Mouse (Mus musculus) liver, embryonic 14.5 days (tissue): ENCODE measurements around the gene Lnpep. TPM values are rescaled to one million over a fixed set of nuclear protein-coding genes. Genes with fewer than 3 reads are reported as not detected.
A peak's percentile ranks its signal among the peaks of the same experiment; 100 is the strongest.

Experiments
- ATAC-seq: fragments of 200-750 bp; cut with Nextera tagmentation; 2 replicates; pipeline ENCODE4 v1.8.0; 2017; ENCODE audit warnings: moderate number of reproducible peaks, mild to moderate bottlenecking, moderate library complexity; ENCODE audit not compliant: insufficient read depth
- DNase-seq, 3 experiments: peaks; one replicate each; pipeline ENCODE4 v3.0.0-alpha.2; 2012 to 2013; ENCODE audit warnings: low read depth in 3 of 3, low spot score in 3 of 3
- H3K27ac ChIP-seq: fragments of 300-500 bp; sonication (generic); 2 replicates; pipeline ENCODE4 v1.5.1; 2014; ENCODE audit warnings: moderate library complexity, mild to moderate bottlenecking, control low read depth, inconsistent platforms
- H3K27me3 ChIP-seq: fragments of 300-500 bp; sonication (generic); 2 replicates; pipeline ENCODE4 v1.6.1; 2014; ENCODE audit warnings: mild to moderate bottlenecking, low read length, moderate library complexity; ENCODE audit not compliant: control insufficient read depth, insufficient read depth
- H3K36me3 ChIP-seq: fragments of 300-500 bp; sonication (generic); replicated peaks from 2 replicates; pipeline ENCODE4 v1.6.1; 2014; ENCODE audit warnings: low read depth; ENCODE audit not compliant: control insufficient read depth, insufficient read depth
- H3K4me1 ChIP-seq, 2 experiments: fragments of 200-500 bp in 1 of 2; fragments of 300-500 bp in 1 of 2; sonication (generic) in 1 of 2; replicated peaks; 2 replicates each; pipeline ENCODE4 v1.6.1; 2012 to 2014; ENCODE audit warnings: antibody characterized with exemption in 1 of 2, inconsistent platforms in 1 of 2, low read length in 1 of 2; ENCODE audit not compliant: control insufficient read depth in 2 of 2, insufficient read depth in 2 of 2
- H3K4me2 ChIP-seq: fragments of 300-500 bp; sonication (generic); 2 replicates; pipeline ENCODE4 v1.6.1; 2014; ENCODE audit warnings: low read depth, mild to moderate bottlenecking, control low read depth, moderate library complexity
- H3K4me3 ChIP-seq, 2 experiments: fragments of 200-500 bp in 1 of 2; fragments of 300-500 bp in 1 of 2; sonication (generic) in 1 of 2; 2 replicates each; pipeline ENCODE4 v1.5.1; 2012 to 2014; ENCODE audit warnings: low read depth in 2 of 2, low read length in 2 of 2, mild to moderate bottlenecking in 2 of 2, control low read depth in 1 of 2, inconsistent platforms in 1 of 2, moderate library complexity in 1 of 2; ENCODE audit not compliant: insufficient read depth in 1 of 2
- H3K9ac ChIP-seq: fragments of 300-500 bp; sonication (generic); replicated peaks from 2 replicates; pipeline ENCODE4 v1.6.1; 2014; ENCODE audit warnings: mild to moderate bottlenecking, control low read depth, moderate library complexity
- H3K9me3 ChIP-seq: fragments of 300-500 bp; sonication (generic); 2 replicates; pipeline ENCODE4 v1.6.1; 2016; ENCODE audit warnings: low read length, mixed read lengths; ENCODE audit not compliant: control insufficient read depth
- CTCF ChIP-seq: IDR thresholded peaks from 2 replicates; pipeline ENCODE4 v1.5.1; 2016; ENCODE audit warnings: antibody characterized with exemption, low read depth, control low read depth
- EP300 ChIP-seq: IDR thresholded peaks from 2 replicates; pipeline ENCODE4 v1.6.1; 2016; ENCODE audit warnings: antibody characterized with exemption, low read depth
- WGBS: fragments of 180-500 bp; shearing (Covaris S2); extraction: QIAGEN DNeasy Blood & Tissue Kit; methylation state at CpG from one replicate; pipeline ENCODE4 v1.1.7; 2014; ENCODE audit not compliant: insufficient replicate concordance; 5-methylcytosine and 5-hydroxymethylcytosine counted together
- polyA plus RNA-seq, 2 experiments: library from polyadenylated mRNA; depleted of rRNA in 1 of 2; stranded (reverse) in 1 of 2; unstranded in 1 of 2; fragments of >200 nt; fragmentation: Nextera tagmentation in 1 of 2; extraction: Ambion mirVana in 1 of 2; gene quantifications; 2 replicates each; pipeline versions ENCODE4 v1.2.1 to v1.2.3; 2012 to 2014

Lnpep gene
- polyA plus RNA-seq, 2 experiments, result 2.1 to 3.5 TPM

DNA sequence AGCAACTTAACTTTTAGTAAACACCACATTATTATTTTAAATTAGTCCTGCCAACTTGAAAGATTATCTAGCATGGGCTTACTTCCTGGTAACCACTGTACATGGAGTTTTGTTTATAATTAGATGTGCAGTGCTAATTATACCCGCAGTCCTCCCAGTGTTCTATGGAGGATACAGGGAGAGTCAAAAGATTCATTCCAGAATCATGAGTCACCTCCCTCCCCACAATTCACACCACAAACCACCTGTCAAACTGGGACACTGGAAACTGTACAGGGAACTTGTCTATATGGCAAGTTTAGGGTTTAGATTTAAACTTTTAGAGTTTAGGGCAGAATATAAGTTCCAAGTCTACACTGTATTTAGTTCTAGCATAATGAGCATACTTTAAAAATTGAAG lies 31.9 kb downstream of the Lnpep start:
- no peak overlapping the region for H3K4me2 ChIP-seq
- no peaks in the 10 kb centered on the region for H3K9me3 ChIP-seq
- no peaks in the 10 kb centered on the region for H3K27me3 ChIP-seq
- no peak overlapping the region for H3K9ac ChIP-seq
- no peak for TF ChIP-seq EP300
- TF ChIP-seq CTCF, result no peak
- H3K4me1 ChIP-seq, result peaks cover 0 to 7% of the 10 kb centered on the region in 2 experiments; a peak in 2 of 4 replicates
- H3K36me3 ChIP-seq, result no peaks in the 10 kb centered on the region
- H3K4me3 ChIP-seq, result no peak overlapping the region
- 66% methylated on average over 1 of the region's 1 CpGs for WGBS
- DNase-seq (no peak), ATAC-seq (no peak)
- no peak overlapping the region for H3K27ac ChIP-seq

DNA sequence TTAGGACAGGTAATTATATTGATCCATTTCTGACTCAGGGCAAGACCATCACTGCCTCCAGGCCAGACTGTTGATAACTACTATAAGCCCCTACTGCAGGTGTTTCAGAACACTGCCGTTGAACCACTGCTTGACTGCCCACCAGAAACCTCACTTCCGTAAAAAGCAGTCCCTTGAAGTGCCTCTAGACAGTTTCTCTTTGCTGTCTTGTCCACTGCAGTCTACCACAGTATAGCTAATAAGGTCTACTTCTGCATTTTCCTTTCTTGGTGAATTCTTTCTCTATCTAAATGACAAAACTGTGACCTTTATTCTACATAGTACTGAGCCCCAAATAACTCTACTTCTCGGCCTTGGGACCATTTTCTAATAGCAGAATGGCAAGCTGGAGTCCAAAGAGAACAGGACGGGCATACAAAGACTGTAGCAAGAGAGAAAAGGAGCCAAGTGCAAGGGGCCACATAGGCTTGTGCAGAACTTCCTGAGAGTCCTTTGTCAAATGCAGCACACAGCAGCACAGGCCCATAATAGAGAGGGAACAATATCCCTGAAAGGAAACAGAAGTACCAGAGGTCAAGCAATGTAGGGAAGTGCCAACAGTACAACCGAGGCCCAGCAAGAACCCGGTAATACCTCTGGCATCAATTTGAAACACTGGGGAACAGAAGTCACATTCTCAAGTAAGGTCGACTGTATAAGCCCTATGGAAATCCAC lies 37.4 kb downstream of the Lnpep start:
- Histone ChIP-seq H3K4me1 (peaks cover 0 to 9% of the 10 kb centered on the region in 2 experiments), H3K27ac (no peak overlapping the region), H3K4me2 (no peak overlapping the region; the same call in 1 of the 2 replicates), H3K36me3 (no peaks in the 10 kb centered on the region), H3K9me3 (no peaks in the 10 kb centered on the region), H3K4me3 (no peak overlapping the region), H3K27me3 (no peaks in the 10 kb centered on the region), H3K9ac (no peak overlapping the region)
- WGBS, result 24% methylated on average over 7 of the region's 7 CpGs
- peak; percentile 41; the same call in 1 of the 2 replicates for ATAC-seq
- no peak for DNase-seq
- TF ChIP-seq CTCF, result no peak
- TF ChIP-seq EP300, result no peak

DNA sequence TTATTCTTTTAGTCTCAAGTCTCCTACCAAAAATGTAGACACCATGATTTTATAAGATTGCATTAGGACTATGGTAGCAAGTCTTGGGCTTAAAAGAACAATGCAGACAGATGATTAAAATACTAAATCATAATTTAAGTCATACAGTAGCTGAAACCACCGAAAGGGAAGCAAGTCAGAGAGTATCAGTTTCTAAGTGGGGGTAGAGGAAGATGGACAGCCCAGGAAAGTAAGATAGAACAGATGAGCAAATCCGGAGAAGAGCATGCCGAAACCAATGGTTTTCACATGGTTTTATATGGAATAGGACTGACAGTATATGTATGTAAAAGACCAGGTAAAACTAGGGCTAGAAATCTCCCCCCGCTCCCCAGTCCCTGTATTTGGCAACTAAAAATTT lies 39.7 kb downstream of the Lnpep start:
- 57% methylated on average over 4 of the region's 4 CpGs for WGBS
- no peak overlapping the region for H3K4me2 ChIP-seq
- no peak for DNase-seq
- H3K9ac ChIP-seq, result no peak overlapping the region
- TF ChIP-seq CTCF (no peak), EP300 (no peak)
- no peak overlapping the region for H3K4me3 ChIP-seq
- no peak overlapping the region for H3K27ac ChIP-seq
- no peaks in the 10 kb centered on the region for H3K36me3 ChIP-seq
- peaks cover 0 to 11% of the 10 kb centered on the region in 2 experiments for H3K4me1 ChIP-seq
- no peaks in the 10 kb centered on the region for H3K9me3 ChIP-seq
- H3K27me3 ChIP-seq, result no peaks in the 10 kb centered on the region
- ATAC-seq, result no peak

DNA sequence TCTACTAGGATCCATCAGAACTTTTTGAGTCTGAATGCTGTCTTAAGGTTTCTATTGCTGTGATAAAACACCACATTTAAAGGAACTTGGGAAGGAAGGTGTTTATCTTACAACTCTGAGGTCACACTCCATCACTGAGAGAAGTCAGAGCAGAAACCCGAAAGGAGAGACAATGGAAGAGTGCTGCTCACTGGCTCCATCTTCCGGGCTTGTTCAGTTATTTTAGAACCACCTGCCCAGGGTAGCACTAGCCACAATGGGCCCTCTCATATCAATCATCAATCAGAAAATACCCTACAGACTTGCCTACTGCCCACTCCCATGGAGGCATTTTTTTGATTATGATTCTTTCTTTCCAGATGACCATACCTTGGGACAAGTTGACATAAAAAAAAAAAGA lies 41.0 kb downstream of the Lnpep start:
- no peak for DNase-seq
- H3K4me2 ChIP-seq, result no peak overlapping the region
- no peaks in the 10 kb centered on the region for H3K27me3 ChIP-seq
- H3K36me3 ChIP-seq, result no peaks in the 10 kb centered on the region
- H3K27ac ChIP-seq, result no peak overlapping the region
- TF ChIP-seq EP300 (no peak), CTCF (peak; percentile 35; the same call in 1 of the 2 replicates)
- H3K4me3 ChIP-seq, result no peak overlapping the region
- no peak for ATAC-seq
- no peak overlapping the region for H3K9ac ChIP-seq
- 41% methylated on average over 2 of the region's 2 CpGs for WGBS
- no peaks in the 10 kb centered on the region for H3K9me3 ChIP-seq
- peaks cover 0 to 11% of the 10 kb centered on the region in 2 experiments for H3K4me1 ChIP-seq

- ATAC-seq, result no peak
- WGBS, result 46% methylated on average over 3 of the region's 3 CpGs
These were observed 43.6 kb downstream of the Lnpep start for GRCm38 (mm10) chr17:17581234-17581633.

More at GRCm38 (mm10) chr17:17581234-17581633, 43.6 kb downstream of the Lnpep start:
- Histone ChIP-seq H3K27ac (no peak overlapping the region), H3K4me2 (no peak overlapping the region), H3K9ac (no peak overlapping the region), H3K27me3 (no peaks in the 10 kb centered on the region), H3K4me1 (peaks cover 0 to 8% of the 10 kb centered on the region in 2 experiments), H3K4me3 (no peak overlapping the region), H3K9me3 (no peaks in the 10 kb centered on the region), H3K36me3 (no peaks in the 10 kb centered on the region)
- no peak for TF ChIP-seq EP300
- no peak for TF ChIP-seq CTCF
- DNase-seq, result no peak
